Mouse (Mus musculus): ENCODE measurements around the gene Olfr1338. TPM values are rescaled to one million over a fixed set of nuclear protein-coding genes. Genes with fewer than 3 reads are reported as not detected.
"Not testable (repeated sequence)": the region's sequence is repeated elsewhere in the genome, so short reads cannot be mapped to it uniquely, and the experiment has no call there.

The Olfr1338 gene
- not detected in 2 replicates for polyA plus RNA-seq (2014; fragmentation: Nextera tagmentation; extraction: Ambion mirVana)

- Histone ChIP-seq H3K9ac (ENCODE audit: low read depth, low read length) (no peak within 1 kb of the TSS), H3K9me3 (ENCODE audit: control insufficient read depth, low read length) (no peaks in the 10 kb centered on the region), H3K27ac (ENCODE audit: low read depth, low read length) (no peak within 1 kb of the TSS), H3K36me3 (ENCODE audit: control insufficient read depth, insufficient read depth, low read length) (no peaks in the 10 kb centered on the region), H3K4me3 (ENCODE audit: low read depth, low read length) (no peak within 1 kb of the TSS), H3K4me1 (replicated peaks; ENCODE audit: control insufficient read depth, insufficient read depth, low read length) (no peaks in the 10 kb centered on the region), H3K27me3 (replicated peaks; ENCODE audit: control insufficient read depth, insufficient read depth, low read length) (no peaks in the 10 kb centered on the region), H3K4me2 (no peak within 1 kb of the TSS)
- WGBS, result 65% methylated on average over 1 of the region's 1 CpGs
- DNase-seq (ENCODE audit: low spot score) (no peak), ATAC-seq (replicated peaks; ENCODE audit: low FRiP score) (no peak)
These were observed at the start of gene Olfr1338 for GRCm38 (mm10) chr4:118758637-118759036. Olfr1338 (minus strand) TSS chr4:118758737.

GRCm38 (mm10) chr4:118792796-118793195 is 34.3 kb upstream of the Olfr1338 start:
- not testable (repeated sequence) for H3K4me3 ChIP-seq (ENCODE audit: low read depth, low read length); H3K4me1 ChIP-seq (replicated peaks; ENCODE audit: control insufficient read depth, insufficient read depth, low read length); H3K36me3 ChIP-seq (ENCODE audit: control insufficient read depth, insufficient read depth, low read length); DNase-seq (ENCODE audit: low spot score); H3K9me3 ChIP-seq (ENCODE audit: control insufficient read depth, low read length); H3K9ac ChIP-seq (ENCODE audit: low read depth, low read length); ATAC-seq (replicated peaks; ENCODE audit: low FRiP score); H3K4me2 ChIP-seq; H3K27me3 ChIP-seq (replicated peaks; ENCODE audit: control insufficient read depth, insufficient read depth, low read length); H3K27ac ChIP-seq (ENCODE audit: low read depth, low read length)

GRCm38 (mm10) chr4:118782486-118782885 is 23.9 kb upstream of the Olfr1338 start, which contains the start of gene Olfr1337:
Olfr1337 (minus strand) TSS chr4:118782586.
- H3K4me3 ChIP-seq (ENCODE audit: low read depth, low read length), result no peak within 1 kb of the TSS
- H3K9ac ChIP-seq (ENCODE audit: low read depth, low read length), result no peak within 1 kb of the TSS
- H3K4me2 ChIP-seq, result no peak within 1 kb of the TSS
- H3K27ac ChIP-seq (ENCODE audit: low read depth, low read length), result no peak within 1 kb of the TSS
- WGBS, result 61% methylated on average over 2 of the region's 2 CpGs
- H3K27me3 ChIP-seq (replicated peaks; ENCODE audit: control insufficient read depth, insufficient read depth, low read length), result no peaks in the 10 kb centered on the region
- no peaks in the 10 kb centered on the region for H3K4me1 ChIP-seq (replicated peaks; ENCODE audit: control insufficient read depth, insufficient read depth, low read length)
- no peaks in the 10 kb centered on the region for H3K36me3 ChIP-seq (ENCODE audit: control insufficient read depth, insufficient read depth, low read length)
- H3K9me3 ChIP-seq (ENCODE audit: control insufficient read depth, low read length), result no peaks in the 10 kb centered on the region
- DNase-seq (ENCODE audit: low spot score) (no peak), ATAC-seq (replicated peaks; ENCODE audit: low FRiP score) (no peak)

GRCm38 (mm10) chr4:118741881-118742280 is 16.7 kb downstream of the Olfr1338 start:
- H3K4me2 ChIP-seq, result no peak overlapping the region
- DNase-seq (ENCODE audit: low spot score), result no peak

GRCm38 (mm10) chr4:118740988-118741698 is 17.4 kb downstream of the Olfr1338 start:
- H3K27ac ChIP-seq (ENCODE audit: low read depth, low read length), result no peak overlapping the region
- 7% methylated on average over 11 of the region's 11 CpGs for WGBS
- no peaks in the 10 kb centered on the region for H3K4me1 ChIP-seq (replicated peaks; ENCODE audit: control insufficient read depth, insufficient read depth, low read length)
- H3K4me3 ChIP-seq (ENCODE audit: low read depth, low read length), result no peak overlapping the region
- H3K9me3 ChIP-seq (ENCODE audit: control insufficient read depth, low read length), result no peaks in the 10 kb centered on the region
- ATAC-seq (replicated peaks; ENCODE audit: low FRiP score) (no peak), DNase-seq (ENCODE audit: low spot score) (no peak)
- H3K4me2 ChIP-seq, result no peak overlapping the region
- peaks cover 17% of the 10 kb centered on the region for H3K27me3 ChIP-seq (replicated peaks; ENCODE audit: control insufficient read depth, insufficient read depth, low read length)
- H3K9ac ChIP-seq (ENCODE audit: low read depth, low read length), result no peak overlapping the region
- no peaks in the 10 kb centered on the region for H3K36me3 ChIP-seq (ENCODE audit: control insufficient read depth, insufficient read depth, low read length)

More at GRCm38 (mm10) chr4:118741881-118742280, 16.7 kb downstream of the Olfr1338 start:
- WGBS, result 13% methylated on average over 16 of the region's 16 CpGs
- no peak for ATAC-seq (replicated peaks; ENCODE audit: low FRiP score)
- Histone ChIP-seq H3K27ac (ENCODE audit: low read depth, low read length) (no peak overlapping the region), H3K27me3 (replicated peaks; ENCODE audit: control insufficient read depth, insufficient read depth, low read length) (peaks cover 17% of the 10 kb centered on the region), H3K9me3 (ENCODE audit: control insufficient read depth, low read length) (no peaks in the 10 kb centered on the region), H3K9ac (ENCODE audit: low read depth, low read length) (no peak overlapping the region), H3K4me3 (ENCODE audit: low read depth, low read length) (no peak overlapping the region), H3K4me1 (replicated peaks; ENCODE audit: control insufficient read depth, insufficient read depth, low read length) (no peaks in the 10 kb centered on the region), H3K36me3 (ENCODE audit: control insufficient read depth, insufficient read depth, low read length) (no peaks in the 10 kb centered on the region)

- Histone ChIP-seq H3K27me3 (replicated peaks; ENCODE audit: control insufficient read depth, insufficient read depth, low read length) (peaks cover 17% of the 10 kb centered on the region), H3K9me3 (ENCODE audit: control insufficient read depth, low read length) (no peaks in the 10 kb centered on the region), H3K9ac (ENCODE audit: low read depth, low read length) (no peak overlapping the region), H3K27ac (ENCODE audit: low read depth, low read length) (no peak overlapping the region), H3K4me2 (no peak overlapping the region), H3K36me3 (ENCODE audit: control insufficient read depth, insufficient read depth, low read length) (no peaks in the 10 kb centered on the region), H3K4me3 (ENCODE audit: low read depth, low read length) (no peak overlapping the region), H3K4me1 (replicated peaks; ENCODE audit: control insufficient read depth, insufficient read depth, low read length) (no peaks in the 10 kb centered on the region)
- no peak for DNase-seq (ENCODE audit: low spot score)
- 62% methylated on average over 3 of the region's 3 CpGs for WGBS
- ATAC-seq (replicated peaks; ENCODE audit: low FRiP score), result no peak
These were observed 19.0 kb downstream of the Olfr1338 start for GRCm38 (mm10) chr4:118739574-118739973.

- Histone ChIP-seq H3K9me3 (ENCODE audit: control insufficient read depth, low read length) (no peaks in the 10 kb centered on the region), H3K9ac (ENCODE audit: low read depth, low read length) (no peak within 1 kb of the TSS), H3K27ac (ENCODE audit: low read depth, low read length) (no peak within 1 kb of the TSS), H3K36me3 (ENCODE audit: control insufficient read depth, insufficient read depth, low read length) (no peaks in the 10 kb centered on the region), H3K4me2 (no peak within 1 kb of the TSS), H3K4me1 (replicated peaks; ENCODE audit: control insufficient read depth, insufficient read depth, low read length) (no peaks in the 10 kb centered on the region), H3K4me3 (ENCODE audit: low read depth, low read length) (no peak within 1 kb of the TSS), H3K27me3 (replicated peaks; ENCODE audit: control insufficient read depth, insufficient read depth, low read length) (no peaks in the 10 kb centered on the region)
- WGBS, result 83% methylated on average over 1 of the region's 1 CpGs
- ATAC-seq (replicated peaks; ENCODE audit: low FRiP score) (no peak), DNase-seq (ENCODE audit: low spot score) (no peak)
These were observed 26.7 kb downstream of the Olfr1338 start, which contains the start of gene Olfr1339 for GRCm38 (mm10) chr4:118731875-118732274. Olfr1339 (plus strand) TSS chr4:118732175.

- no peaks in the 10 kb centered on the region for H3K9me3 ChIP-seq (ENCODE audit: control insufficient read depth, low read length)
- ATAC-seq (replicated peaks; ENCODE audit: low FRiP score) (no peak), DNase-seq (ENCODE audit: low spot score) (peak; percentile 34)
- no peak overlapping the region for H3K27ac ChIP-seq (ENCODE audit: low read depth, low read length)
- WGBS, result 54% methylated on average over 10 of the region's 10 CpGs
- H3K4me2 ChIP-seq, result no peak overlapping the region
- no peak overlapping the region for H3K4me3 ChIP-seq (ENCODE audit: low read depth, low read length)
- no peaks in the 10 kb centered on the region for H3K36me3 ChIP-seq (ENCODE audit: control insufficient read depth, insufficient read depth, low read length)
- no peaks in the 10 kb centered on the region for H3K27me3 ChIP-seq (replicated peaks; ENCODE audit: control insufficient read depth, insufficient read depth, low read length)
- H3K4me1 ChIP-seq (replicated peaks; ENCODE audit: control insufficient read depth, insufficient read depth, low read length), result no peaks in the 10 kb centered on the region
- no peak overlapping the region for H3K9ac ChIP-seq (ENCODE audit: low read depth, low read length)
These were observed 36.6 kb downstream of the Olfr1338 start for GRCm38 (mm10) chr4:118721742-118722483.

All from liver, embryonic 11.5 days (tissue).